Mouse (Mus musculus): ENCODE measurements around the gene Hddc2. TPM values are rescaled to one million over a fixed set of nuclear protein-coding genes. Genes with fewer than 3 reads are reported as not detected.

The Hddc2 gene
- total RNA-seq (2021): 10 to 100 TPM; 21.1 to 42.4 TPM
- long read RNA-seq, experiment 1, transcript Hddc2-201 (6 exons, 858 nt): major isoform, 29 of 32 reads
- long read RNA-seq, experiment 1, partial matches to known transcripts: 1 of 32 reads
- long read RNA-seq, experiment 1, other reads (novel, unspliced or antisense): 2 of 32 reads
- long read RNA-seq, experiment 2, transcript Hddc2-201 (6 exons, 858 nt): major isoform, 13 of 14 reads
- long read RNA-seq, experiment 2, partial matches to known transcripts: 0 of 14 reads
- long read RNA-seq, experiment 2, other reads (novel, unspliced or antisense): 1 of 14 reads

- DNase-seq: peak; percentile 79 to 84
These were observed at the start of gene Hddc2 for GRCm38 (mm10) chr10:31312865-31313848. Gene Hddc2, plus strand, starts transcription at chr10:31313383.

GRCm38 (mm10) chr10:31272738-31273137 lies 40.4 kb upstream of the Hddc2 start:
- no peak for DNase-seq

GRCm38 (mm10) chr10:31273171-31273570 lies 40.0 kb upstream of the Hddc2 start:
- DNase-seq: no peak

GRCm38 (mm10) chr10:31287787-31288186 lies 25.4 kb upstream of the Hddc2 start:
- DNase-seq: no peak

- DNase-seq: no peak
These were observed 24.3 kb upstream of the Hddc2 start for GRCm38 (mm10) chr10:31288697-31289390.

GRCm38 (mm10) chr10:31295705-31296104 lies 17.5 kb upstream of the Hddc2 start:
- DNase-seq: no peak

- no peak for DNase-seq
These were observed 16.7 kb upstream of the Hddc2 start for GRCm38 (mm10) chr10:31296458-31296857.

GRCm38 (mm10) chr10:31297106-31297505 lies 16.1 kb upstream of the Hddc2 start:
- DNase-seq: no peak

- DNase-seq: no peak
These were observed 14.9 kb upstream of the Hddc2 start for GRCm38 (mm10) chr10:31298263-31298662.

GRCm38 (mm10) chr10:31298921-31299574 lies 14.1 kb upstream of the Hddc2 start:
- peak; percentile 52 to 60 for DNase-seq

- DNase-seq: no peak
These were observed 12.9 kb upstream of the Hddc2 start for GRCm38 (mm10) chr10:31300292-31300691.

- no peak for DNase-seq
These were observed 9.7 kb upstream of the Hddc2 start for GRCm38 (mm10) chr10:31303446-31303845.

- no peak for DNase-seq
These were observed 6.1 kb upstream of the Hddc2 start for GRCm38 (mm10) chr10:31307024-31307598.

GRCm38 (mm10) chr10:31318491-31318890 lies 5.3 kb downstream of the Hddc2 start:
- no peak for DNase-seq

- peak; percentile 78 to 83 for DNase-seq
These were observed 16.3 kb downstream of the Hddc2 start for GRCm38 (mm10) chr10:31329436-31329835.

GRCm38 (mm10) chr10:31330286-31330962 lies 17.2 kb downstream of the Hddc2 start:
- no peak for DNase-seq

GRCm38 (mm10) chr10:31331225-31331775 lies 18.1 kb downstream of the Hddc2 start:
- peak; percentile 72 for DNase-seq

- DNase-seq: no peak
These were observed 23.2 kb downstream of the Hddc2 start for GRCm38 (mm10) chr10:31336432-31336831.

GRCm38 (mm10) chr10:31346401-31346800 lies 33.2 kb downstream of the Hddc2 start:
- peak; percentile 51 to 52 for DNase-seq

GRCm38 (mm10) chr10:31351056-31351455 lies 37.9 kb downstream of the Hddc2 start:
- peak; percentile 32 to 49 for DNase-seq

Data from adrenal gland, postnatal 36 days (tissue).